Mouse (Mus musculus) thymus, postnatal 10 days (tissue): ENCODE data around the gene Olfr575.

ENCODE experiments used
- DNase-seq, 2 experiments: peaks; one replicate each; pipeline ENCODE4 v3.0.0; 2021; ENCODE audit warnings: low spot score in 2 of 2

The Olfr575 gene

DNA sequence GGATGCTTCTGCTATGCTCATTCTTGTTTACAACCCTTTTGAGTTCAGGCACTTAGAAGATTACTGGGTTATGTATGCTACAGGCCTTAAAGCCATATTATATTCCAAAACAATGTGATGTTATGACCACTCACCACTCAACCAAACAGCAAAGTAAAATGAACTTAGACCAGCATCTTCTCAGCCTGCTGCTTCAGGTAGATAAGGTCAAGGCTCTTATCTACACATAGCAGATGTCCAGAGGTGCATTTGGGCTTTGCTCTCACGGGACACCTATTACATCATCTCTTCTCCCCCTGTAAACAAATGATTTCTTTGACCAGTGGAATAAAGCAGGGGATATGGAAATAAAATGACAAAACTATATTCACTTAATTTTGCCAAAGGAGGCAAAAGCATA, at the start of gene Olfr575:
TSS of gene Olfr575 (minus strand) at position 183 of the 400 bp plus-strand sequence.
- no peak for DNase-seq

DNA sequence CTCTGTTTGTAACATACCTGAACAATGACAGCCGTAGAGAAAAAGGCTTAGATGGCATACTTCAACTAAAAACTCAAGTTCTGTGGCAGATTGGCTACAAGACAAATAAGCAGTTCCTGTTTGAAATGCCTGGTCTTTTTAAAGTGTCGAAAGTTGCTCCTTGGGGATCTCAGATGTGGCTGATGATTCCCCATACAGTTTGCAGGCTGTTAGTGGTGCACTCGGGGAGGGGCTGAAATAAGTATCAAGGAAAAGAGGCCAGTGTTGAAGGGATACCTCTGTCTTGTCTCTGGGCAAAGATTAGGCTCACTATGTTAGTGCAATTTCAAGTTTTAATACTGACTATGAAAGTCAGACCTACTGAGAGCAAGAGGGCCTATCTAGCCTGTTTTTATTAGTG, 30.6 kb upstream of the Olfr575 start, which contains the start of gene Olfr578:
TSS of gene Olfr578 (minus strand) at position 101 of the 400 bp plus-strand sequence.
- DNase-seq = no peak

- no peak for DNase-seq
Measured at GRCm38 (mm10) chr7:102975843-102976242, 17.3 kb upstream of the Olfr575 start, which contains the start of gene Olfr577. TSS of gene Olfr577 (minus strand) at chr7:102975943.

- DNase-seq = no peak
Measured at GRCm38 (mm10) chr7:102974399-102974798, 15.8 kb upstream of the Olfr575 start.

GRCm38 (mm10) chr7:102962360-102962759, 3.8 kb upstream of the Olfr575 start, which contains the start of gene Olfr576:
TSS of gene Olfr576 (plus strand) at chr7:102962660.
- DNase-seq = no peak

DNA sequence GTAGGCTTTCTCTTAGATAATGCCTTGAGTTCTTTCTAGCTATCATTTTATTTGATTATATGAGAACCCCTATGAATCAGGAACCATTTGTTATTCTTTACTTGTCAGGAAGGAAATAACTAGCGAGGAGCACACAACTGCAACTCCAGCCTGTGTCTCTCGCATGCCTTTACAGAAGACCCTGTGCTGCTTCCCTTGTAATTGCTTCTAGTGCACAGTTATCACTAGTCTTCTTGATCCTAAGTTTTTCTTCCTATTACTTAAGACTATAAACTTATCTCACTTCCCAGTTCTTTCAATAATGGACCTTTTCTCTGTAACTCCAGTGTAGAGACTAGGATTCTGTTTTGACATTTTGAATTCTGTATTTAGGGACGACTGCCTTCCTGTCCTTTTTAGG, 438 bp downstream of the Olfr575 start:
- DNase-seq = no peak

DNA sequence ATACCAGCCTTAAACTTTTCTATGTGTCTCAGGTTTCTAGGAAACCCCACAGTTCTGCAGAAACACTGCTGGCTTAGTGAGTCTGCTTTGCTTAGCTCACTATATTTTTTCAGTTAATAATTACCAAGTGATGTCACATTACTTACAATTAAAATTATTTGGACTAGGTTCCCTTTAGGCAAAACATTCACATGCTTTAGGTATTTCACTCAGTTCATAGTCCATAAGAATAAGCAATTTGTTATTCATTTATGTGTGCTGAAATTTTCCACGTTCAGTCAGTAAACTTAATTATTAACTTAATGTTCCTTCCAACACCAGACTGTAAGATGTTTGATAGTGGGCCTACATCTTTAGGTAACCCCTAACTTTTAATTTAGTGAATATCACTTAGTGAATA, 7.8 kb downstream of the Olfr575 start:
- no peak for DNase-seq

DNA sequence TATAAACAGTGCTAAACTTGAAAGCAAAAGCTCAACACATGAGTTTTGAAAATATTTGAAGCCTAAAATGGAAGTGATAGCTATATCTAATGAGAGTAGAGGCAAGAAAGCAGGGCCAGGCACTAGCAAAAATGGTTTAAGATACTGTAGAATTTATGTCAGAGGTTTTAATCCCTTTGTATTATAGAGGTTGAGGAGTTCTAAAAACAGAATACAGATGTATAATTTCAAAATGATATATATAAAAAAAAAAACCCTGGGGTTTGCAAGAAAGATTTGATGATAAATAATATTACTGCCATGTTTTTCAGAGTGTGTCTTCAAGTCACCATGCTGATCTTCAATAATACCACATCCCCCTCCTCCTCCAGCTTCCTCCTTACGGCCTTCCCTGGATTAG, 10.4 kb downstream of the Olfr575 start, which contains the start of gene Olfr574:
TSS of gene Olfr574 (plus strand) at position 301 of the 400 bp plus-strand sequence.
- no peak for DNase-seq

DNA sequence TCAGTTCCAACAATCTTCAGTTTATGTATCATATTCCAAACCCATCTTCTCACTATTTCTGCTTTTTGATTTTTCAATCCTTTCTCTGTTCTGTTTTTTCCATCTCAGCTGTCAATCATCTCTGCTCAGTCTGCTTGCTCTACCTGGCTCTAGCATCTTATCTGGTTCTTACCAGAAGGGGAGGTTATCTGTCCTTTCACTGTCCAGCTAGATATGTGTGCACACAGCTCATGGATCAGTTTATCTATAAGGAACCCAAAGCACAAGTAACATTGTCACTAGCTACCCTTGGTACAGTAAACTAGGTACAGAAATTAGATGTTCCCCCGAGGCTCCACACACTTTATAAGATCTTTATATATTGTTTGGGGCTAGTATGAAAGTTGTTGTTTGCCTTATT, 15.2 kb downstream of the Olfr575 start:
- no peak for DNase-seq

DNA sequence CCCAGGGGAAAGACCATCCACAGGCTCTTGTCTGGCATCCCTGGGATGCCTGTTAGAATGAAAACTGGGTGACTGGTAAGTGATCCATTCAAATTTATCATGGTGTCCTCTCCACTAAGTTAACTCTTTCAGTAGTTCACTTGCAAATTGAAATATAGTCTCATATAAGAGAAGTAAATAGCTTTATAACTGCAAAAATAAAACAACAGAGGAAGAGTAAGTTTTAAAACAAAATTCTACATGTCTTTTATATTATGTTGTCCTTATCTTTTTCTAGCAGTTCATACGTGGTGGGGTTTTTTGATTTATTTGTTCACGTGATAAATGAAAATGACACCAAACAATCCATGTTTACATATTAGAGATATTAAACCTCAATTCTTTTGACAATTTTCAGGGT, 16.1 kb downstream of the Olfr575 start, which contains the start of gene Olfr573-ps1:
TSS of gene Olfr573-ps1 (minus strand) at position 101 of the 400 bp plus-strand sequence.
- DNase-seq = no peak

DNA sequence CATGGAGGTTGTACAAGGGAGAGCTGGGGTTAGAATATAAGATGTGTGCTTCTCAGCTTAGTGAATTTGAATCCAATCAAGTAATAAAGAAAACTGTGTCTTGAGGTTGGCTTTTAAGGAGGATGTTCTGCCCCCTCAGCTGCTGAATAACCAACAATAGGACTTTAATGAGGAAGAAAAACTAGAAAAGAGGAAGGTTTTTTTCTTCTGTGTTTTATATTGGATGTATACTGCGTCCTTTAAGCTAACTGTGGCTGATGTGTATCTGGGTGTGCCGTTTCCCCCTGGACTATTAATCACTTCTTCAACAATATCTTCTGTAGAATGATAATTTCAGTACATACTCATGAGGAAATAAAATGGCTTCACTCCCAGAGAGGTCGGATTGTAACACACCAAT, 31.5 kb downstream of the Olfr575 start:
- no peak for DNase-seq

GRCm38 (mm10) chr7:102924109-102924508, 34.5 kb downstream of the Olfr575 start, which contains the start of gene Olfr572:
TSS of gene Olfr572 (plus strand) at chr7:102924409.
- DNase-seq = no peak

GRCm38 (mm10) chr7:102919632-102920031, 38.9 kb downstream of the Olfr575 start:
- DNase-seq = peak in 1 of 2 experiments; percentile 20

DNA sequence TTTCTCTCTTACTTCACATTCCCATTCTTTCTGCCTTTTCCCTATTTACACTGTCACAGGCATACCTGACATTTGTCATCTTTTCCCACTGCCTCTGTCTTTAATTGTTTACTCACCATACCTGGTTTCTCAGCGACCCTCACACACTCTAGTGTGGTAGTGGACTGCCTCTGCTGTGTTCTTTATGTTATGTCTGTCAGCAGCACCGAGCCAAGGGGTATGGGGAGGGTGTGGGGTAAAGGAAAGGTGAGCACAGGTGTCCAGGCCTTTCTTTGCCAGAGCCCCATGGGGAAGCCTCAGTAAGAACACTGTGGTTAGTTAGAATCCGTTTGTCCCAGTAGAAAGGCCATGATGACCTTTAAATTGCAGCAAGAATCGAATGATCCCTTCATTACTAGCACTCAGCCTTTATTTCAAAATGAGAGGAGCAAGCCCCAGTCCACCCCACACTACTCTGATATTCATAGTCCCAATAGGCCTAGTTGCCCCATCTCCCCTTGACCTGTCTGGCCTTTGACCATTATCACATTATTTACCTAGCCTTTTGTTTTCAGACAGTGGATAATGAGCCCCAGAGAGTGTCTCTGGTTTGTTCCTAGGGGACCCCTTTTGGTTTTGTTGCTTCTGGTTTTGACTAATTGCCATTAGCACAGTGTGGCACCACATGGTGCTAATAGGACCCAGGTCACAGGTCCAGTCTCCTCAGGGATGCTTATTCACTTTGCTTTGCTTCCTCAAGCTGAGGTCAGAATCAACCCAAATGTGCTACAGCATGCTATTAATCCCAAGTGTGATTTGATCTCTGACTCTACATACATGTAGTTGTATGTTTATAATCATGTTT, 41.3 kb downstream of the Olfr575 start, which contains the start of gene Olfr571:
TSS of gene Olfr571 (minus strand) at position 505 of the 844 bp plus-strand sequence.
- no peak for DNase-seq

DNA sequence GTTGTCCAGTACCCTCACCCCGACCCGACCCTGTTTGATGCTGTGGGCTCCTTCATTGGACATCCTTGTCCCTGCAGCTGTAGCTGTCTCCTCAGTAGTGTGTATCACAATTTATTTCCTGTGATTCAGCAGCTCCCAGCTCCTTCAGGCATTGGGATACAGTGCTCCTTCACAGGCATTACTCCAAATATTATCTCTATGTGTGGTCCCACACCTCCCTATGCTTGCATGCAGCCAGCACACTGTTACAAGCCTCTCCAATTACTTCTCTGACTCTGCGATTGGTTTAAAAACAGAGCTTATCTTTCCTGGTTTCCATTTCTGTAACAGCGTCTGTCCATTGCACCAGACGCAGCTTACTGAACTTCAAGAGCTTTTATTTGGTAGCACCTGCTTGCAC, 42.2 kb downstream of the Olfr575 start:
- DNase-seq = no peak

- DNase-seq = no peak
Measured at GRCm38 (mm10) chr7:102915261-102915660, 43.3 kb downstream of the Olfr575 start.
